Mouse (Mus musculus) kidney, postnatal 0 days (tissue): ENCODE data around the gene Bcar3. TPM values are rescaled to one million over a fixed set of nuclear protein-coding genes. Genes with fewer than 3 reads are reported as not detected.
A peak's percentile ranks its signal among the peaks of the same experiment; 100 is the strongest.

ENCODE experiments used
- ATAC-seq: fragments of 200-750 bp; cut with Nextera tagmentation; replicated peaks from 2 replicates; pipeline ENCODE4 v1.8.0; 2017; ENCODE audit warnings: low read depth, moderate number of reproducible peaks, moderate TSS enrichment, moderate library complexity; ENCODE audit not compliant: low FRiP score
- DNase-seq: peaks from one replicate; pipeline ENCODE4 v3.0.0-alpha.2; 2016; ENCODE audit warnings: low spot score
- H3K27ac ChIP-seq: fragments of 300-500 bp; sonication (generic); 2 replicates; pipeline ENCODE4 v1.5.1; 2014; ENCODE audit warnings: mild to moderate bottlenecking
- H3K27me3 ChIP-seq: fragments of 300-500 bp; sonication (generic); 2 replicates; pipeline ENCODE4 v1.6.1; 2014; ENCODE audit warnings: low read length, mixed read lengths; ENCODE audit not compliant: insufficient read depth
- H3K36me3 ChIP-seq: fragments of 300-500 bp; sonication (generic); 2 replicates; pipeline ENCODE4 v1.6.1; 2014; ENCODE audit warnings: low read length, mixed read lengths; ENCODE audit not compliant: insufficient read depth
- H3K4me1 ChIP-seq: fragments of 300-500 bp; sonication (generic); replicated peaks from 2 replicates; pipeline ENCODE4 v1.6.1; 2014; ENCODE audit warnings: antibody characterized with exemption, low read length, mixed read lengths; ENCODE audit not compliant: insufficient read depth
- H3K4me2 ChIP-seq: fragments of 300-500 bp; sonication (generic); 2 replicates; pipeline ENCODE4 v1.6.1; 2014; ENCODE audit warnings: mild to moderate bottlenecking, low read length, moderate library complexity, mixed read lengths
- H3K4me3 ChIP-seq: fragments of 300-500 bp; sonication (generic); replicated peaks from 2 replicates; pipeline ENCODE4 v1.5.1; 2014; ENCODE audit warnings: low read depth, low read length
- H3K9ac ChIP-seq: fragments of 300-500 bp; sonication (generic); 2 replicates; pipeline ENCODE4 v1.6.1; 2014; ENCODE audit warnings: low read depth, low read length
- H3K9me3 ChIP-seq: fragments of 300-500 bp; sonication (generic); replicated peaks from 2 replicates; pipeline ENCODE4 v1.6.1; 2016; ENCODE audit warnings: low read length, inconsistent platforms, mixed read lengths
- CTCF ChIP-seq: IDR thresholded peaks from 2 replicates; pipeline ENCODE4 v1.5.1; 2016; ENCODE audit warnings: antibody characterized with exemption, low read depth, mild to moderate bottlenecking, moderate library complexity
- WGBS: fragments of 180-500 bp; shearing (Covaris S2); extraction: QIAGEN DNeasy Blood & Tissue Kit; methylation state at CpG from one replicate; pipeline ENCODE4 v1.1.7; 2014; 5-methylcytosine and 5-hydroxymethylcytosine counted together
- polyA plus RNA-seq: library from polyadenylated mRNA; unstranded; fragments of >200 nt; fragmentation: Nextera tagmentation; extraction: Ambion mirVana; gene quantifications from 2 replicates; pipeline ENCODE4 v1.2.1, GENCODE M21; 2015

Gene Bcar3
- polyA plus RNA-seq, 1 experiment from 2014 or later, result 18.8 TPM

DNA sequence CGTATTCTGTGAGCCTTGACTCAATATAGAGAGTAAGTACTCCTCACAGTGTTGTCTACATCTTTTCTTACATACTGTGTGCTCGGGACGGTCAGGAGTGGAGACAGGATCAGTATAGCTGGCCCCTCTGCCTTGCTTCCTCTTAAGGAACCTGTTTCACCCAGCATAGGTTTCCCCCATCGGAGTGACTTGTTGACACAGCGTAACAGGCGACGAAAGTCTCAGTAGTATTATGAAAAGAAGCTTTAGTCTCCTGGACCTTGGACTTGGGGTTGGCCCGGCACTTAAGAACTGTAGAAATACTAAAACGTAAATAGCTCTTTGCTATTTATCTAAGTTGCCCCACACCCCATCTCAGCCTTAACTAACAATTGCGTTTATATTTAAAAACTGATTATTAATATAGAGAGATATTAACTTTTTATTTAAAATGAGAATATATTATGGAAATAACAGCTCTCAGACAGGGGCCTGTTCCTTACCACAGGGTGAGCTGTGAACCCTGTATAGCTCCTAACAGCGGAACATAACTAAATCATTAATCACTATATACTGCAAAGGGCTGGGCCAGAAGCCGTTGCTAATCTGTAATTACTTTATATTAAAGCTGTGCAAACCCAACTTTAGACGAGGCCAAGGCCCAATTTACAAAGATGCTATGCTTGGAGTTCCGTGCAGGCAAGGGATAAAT is 176.5 kb downstream of the Bcar3 start:
- Histone ChIP-seq H3K36me3 (no peaks in the 10 kb centered on the region), H3K9ac (no peak overlapping the region), H3K27ac (no peak overlapping the region), H3K9me3 (no peaks in the 10 kb centered on the region), H3K27me3 (no peaks in the 10 kb centered on the region), H3K4me2 (no peak overlapping the region), H3K4me1 (0 out of 2 replicates have a peak, but pooled peaks cover 6% of the 10 kb centered on the region), H3K4me3 (no peak overlapping the region)
- no peak for ATAC-seq
- no peak for DNase-seq
- WGBS, result 67% methylated on average over 14 of the region's 14 CpGs
- no peak for TF ChIP-seq CTCF

DNA sequence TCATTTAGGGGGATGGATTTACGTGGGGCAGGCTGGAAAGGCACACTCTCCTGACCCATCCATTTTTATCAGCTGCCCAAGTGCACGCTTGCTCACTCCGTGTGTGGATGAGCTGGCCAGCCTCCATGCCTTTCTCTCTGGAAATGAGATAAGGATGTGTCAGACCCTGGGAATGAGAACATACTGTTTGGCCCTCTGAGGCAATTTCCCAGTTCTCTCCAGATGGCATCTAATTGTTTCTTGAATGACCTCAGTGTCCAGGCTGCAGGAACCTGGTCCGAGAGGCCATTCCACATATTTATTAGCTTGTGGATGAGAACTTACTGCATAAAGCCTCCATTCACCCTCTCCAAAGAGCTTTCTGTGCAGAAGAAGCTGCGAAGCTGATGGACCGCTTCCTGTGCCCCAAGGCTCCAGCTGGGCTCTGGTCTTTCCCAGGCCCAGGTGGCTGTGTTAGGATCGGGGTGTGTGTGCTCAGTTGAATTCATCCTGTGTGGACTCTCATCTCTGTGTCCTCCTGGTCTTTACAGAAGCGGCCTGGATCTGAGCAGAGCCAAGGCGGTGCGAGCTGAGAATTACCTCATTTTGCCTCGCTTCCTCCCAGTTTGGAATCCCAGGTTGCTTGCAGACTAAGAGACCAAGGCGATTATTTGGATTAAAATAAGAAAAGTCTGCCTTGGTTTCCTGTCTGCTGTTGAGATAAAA is 177.2 kb downstream of the Bcar3 start:
- no peak overlapping the region for H3K4me3 ChIP-seq
- H3K27me3 ChIP-seq, result no peaks in the 10 kb centered on the region
- ATAC-seq, result no peak
- H3K9ac ChIP-seq, result no peak overlapping the region
- no peaks in the 10 kb centered on the region for H3K36me3 ChIP-seq
- WGBS, result 63% methylated on average over 12 of the region's 12 CpGs
- H3K9me3 ChIP-seq, result no peaks in the 10 kb centered on the region
- no peak for DNase-seq
- TF ChIP-seq CTCF, result no peak
- H3K4me1 ChIP-seq, result 0 out of 2 replicates have a peak, but pooled peaks cover 6% of the 10 kb centered on the region
- H3K4me2 ChIP-seq, result no peak overlapping the region
- H3K27ac ChIP-seq, result no peak overlapping the region

DNA sequence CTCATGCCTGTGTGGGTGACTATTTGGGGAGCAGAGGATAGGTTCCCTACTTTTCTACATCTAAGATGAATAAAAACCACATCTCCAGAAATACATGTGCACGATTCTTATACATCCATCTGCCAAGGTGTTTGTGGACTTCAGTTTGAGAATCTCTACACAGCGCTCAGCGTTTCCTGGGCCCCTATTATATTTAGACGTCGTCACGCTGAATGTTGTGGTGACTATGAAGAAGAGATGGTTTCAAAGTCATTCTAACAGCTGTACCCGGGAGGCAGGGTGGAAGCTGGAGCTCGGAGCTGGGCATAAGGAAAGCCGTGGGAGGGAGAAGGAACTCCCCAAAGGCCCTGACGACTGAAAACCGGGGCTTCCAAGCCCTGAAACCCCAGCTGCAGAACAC is 178.5 kb downstream of the Bcar3 start:
- H3K9ac ChIP-seq, result no peak overlapping the region
- DNase-seq, result no peak
- H3K27ac ChIP-seq, result no peak overlapping the region
- ATAC-seq, result no peak
- WGBS, result 76% methylated on average over 11 of the region's 11 CpGs
- no peak for TF ChIP-seq CTCF
- 0 out of 2 replicates have a peak, but pooled peaks cover 6% of the 10 kb centered on the region for H3K4me1 ChIP-seq
- no peaks in the 10 kb centered on the region for H3K9me3 ChIP-seq
- H3K4me3 ChIP-seq, result no peak overlapping the region
- no peaks in the 10 kb centered on the region for H3K36me3 ChIP-seq
- no peaks in the 10 kb centered on the region for H3K27me3 ChIP-seq
- H3K4me2 ChIP-seq, result no peak overlapping the region

DNA sequence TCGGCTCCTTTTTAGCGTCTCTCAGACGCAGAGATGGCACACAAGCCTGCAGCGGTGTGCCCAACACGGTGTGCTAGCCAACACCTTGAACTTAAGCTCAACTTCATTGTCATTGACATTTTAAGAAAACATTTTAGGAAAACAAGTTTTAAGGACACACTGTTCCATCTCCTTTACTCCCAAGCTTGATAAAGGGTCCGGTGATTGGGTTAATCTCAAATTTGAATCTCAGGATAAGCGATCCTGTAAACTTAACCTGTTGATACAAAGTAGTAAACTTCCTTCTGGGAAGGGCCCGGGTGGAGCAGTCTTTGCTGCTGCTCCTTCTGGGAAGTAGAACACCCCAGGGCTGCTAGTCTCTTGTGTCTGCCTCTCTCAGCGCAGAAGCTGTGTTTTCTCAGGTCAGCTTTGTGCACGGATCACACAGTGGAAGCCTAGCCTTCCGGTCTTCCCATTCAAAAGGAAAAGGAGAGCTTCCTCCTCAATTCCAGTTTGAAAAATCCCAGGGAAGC is 179.6 kb downstream of the Bcar3 start:
- DNase-seq, result no peak
- WGBS, result 77% methylated on average over 11 of the region's 11 CpGs
- no peak for TF ChIP-seq CTCF
- H3K36me3 ChIP-seq, result no peaks in the 10 kb centered on the region
- H3K27me3 ChIP-seq, result no peaks in the 10 kb centered on the region
- no peak overlapping the region for H3K9ac ChIP-seq
- H3K9me3 ChIP-seq, result no peaks in the 10 kb centered on the region
- H3K4me3 ChIP-seq, result no peak overlapping the region
- no peak overlapping the region for H3K4me2 ChIP-seq
- no peak overlapping the region for H3K27ac ChIP-seq
- no peak for ATAC-seq
- 0 out of 2 replicates have a peak, but pooled peaks cover 6% of the 10 kb centered on the region for H3K4me1 ChIP-seq

DNA sequence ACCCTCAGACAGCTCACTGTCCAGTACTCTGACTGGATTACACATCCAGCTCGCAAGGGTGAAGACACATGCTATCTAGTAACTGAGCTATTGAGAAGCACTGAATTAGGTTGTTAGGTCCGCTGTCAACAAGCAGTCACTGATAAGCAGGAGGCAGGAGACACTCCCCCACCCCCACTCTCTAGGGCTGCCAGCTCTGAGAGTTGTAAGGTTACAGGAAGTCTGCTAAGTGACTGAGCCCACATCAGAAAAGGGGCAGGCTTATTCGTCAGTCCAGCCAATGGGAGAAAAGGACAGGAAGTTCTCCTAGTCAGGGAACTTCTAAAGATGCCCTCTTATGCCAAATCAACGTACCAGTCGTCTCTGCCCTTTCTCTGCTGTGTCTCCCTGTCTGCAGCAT is 180.1 kb downstream of the Bcar3 start:
- H3K27ac ChIP-seq, result no peak overlapping the region
- 0 out of 2 replicates have a peak, but pooled peaks cover 6% of the 10 kb centered on the region for H3K4me1 ChIP-seq
- H3K4me3 ChIP-seq, result no peak overlapping the region
- TF ChIP-seq CTCF, result no peak
- 26% methylated on average over 5 of the region's 5 CpGs for WGBS
- DNase-seq (peak; percentile 59), ATAC-seq (no peak)
- no peaks in the 10 kb centered on the region for H3K27me3 ChIP-seq
- no peaks in the 10 kb centered on the region for H3K36me3 ChIP-seq
- no peak overlapping the region for H3K9ac ChIP-seq
- no peaks in the 10 kb centered on the region for H3K9me3 ChIP-seq
- H3K4me2 ChIP-seq, result no peak overlapping the region

DNA sequence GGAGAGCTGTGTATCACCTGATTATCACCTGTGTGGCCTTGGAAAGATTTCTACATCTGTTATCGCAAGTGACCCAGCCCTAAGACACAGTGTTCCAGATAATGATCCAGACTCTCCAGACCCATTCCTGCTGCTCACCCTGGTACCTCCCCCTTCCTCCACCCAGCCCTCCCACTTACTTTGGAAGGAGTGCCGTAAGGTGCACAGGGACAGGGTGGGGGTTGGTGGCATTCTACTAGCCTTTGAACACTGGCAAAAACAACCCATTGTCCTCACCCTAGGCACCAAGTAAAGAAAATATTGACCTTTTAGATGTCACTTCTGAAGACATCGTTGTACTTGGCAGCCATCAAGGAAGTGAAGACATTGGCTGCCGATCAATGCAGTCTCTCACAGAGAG is 180.9 kb downstream of the Bcar3 start:
- 69% methylated on average over 4 of the region's 4 CpGs for WGBS
- H3K4me2 ChIP-seq, result no peak overlapping the region
- no peaks in the 10 kb centered on the region for H3K9me3 ChIP-seq
- no peak overlapping the region for H3K27ac ChIP-seq
- no peak for TF ChIP-seq CTCF
- H3K4me3 ChIP-seq, result no peak overlapping the region
- H3K4me1 ChIP-seq, result 0 out of 2 replicates have a peak, but pooled peaks cover 6% of the 10 kb centered on the region
- H3K27me3 ChIP-seq, result no peaks in the 10 kb centered on the region
- ATAC-seq (no peak), DNase-seq (no peak)
- H3K36me3 ChIP-seq, result no peaks in the 10 kb centered on the region
- H3K9ac ChIP-seq, result no peak overlapping the region
